Mouse (Mus musculus): ENCODE measurements around the gene Pde4dip.

- TF ChIP-seq CTCF (IDR thresholded peaks at IDR 0.05) (no peak), EP300 (IDR thresholded peaks at IDR 0.05) (no peak)
Observed at GRCm38 (mm10) chr3:97705508-97705907, 183.0 kb downstream of the Pde4dip start.
